Mouse (Mus musculus): ENCODE results near the gene Gm5134. TPM values are rescaled to one million over a fixed set of nuclear protein-coding genes. Genes with fewer than 3 reads are reported as not detected.

Gene Gm5134
- total and polyA plus RNA-seq, 3 experiments = 0.40 to 1.6 (median 1.0) TPM

DNA sequence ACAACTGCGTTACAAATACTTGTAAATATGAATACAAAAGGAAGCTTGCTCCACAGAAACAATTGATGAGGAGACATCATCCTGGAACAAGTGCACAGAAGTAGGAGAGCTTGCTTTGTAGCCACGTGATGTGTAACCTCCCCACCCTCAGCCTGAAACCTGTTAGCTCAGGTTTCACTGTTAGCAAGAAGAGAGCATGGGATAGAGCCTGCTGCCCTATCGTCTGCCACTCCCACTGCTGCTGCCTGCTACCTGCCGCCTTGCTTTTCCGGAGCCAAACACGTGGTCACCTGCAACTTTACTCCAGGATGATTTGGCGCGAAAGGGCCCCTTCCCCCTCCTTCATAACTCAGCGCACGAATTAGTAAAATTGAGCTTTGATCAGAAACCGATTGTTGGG is 97.5 kb downstream of the Gm5134 start:
- H3K9ac ChIP-seq (ENCODE audit: insufficient read depth, low read depth) = no peak overlapping the region
- dilution Hi-C loops (cut with MboI; ENCODE audit: extremely low pct_ligation_motif_present, extremely low pct_unique_long_range_greater_than_20kb, low sequenced_read_pairs) (no loop called here), in situ Hi-C loops (cut with MboI; ENCODE audit: low pct_ligation_motif_present, low pct_unique_long_range_greater_than_20kb, low sequenced_read_pairs) (no loop called here)
- H3K4me1 ChIP-seq (ENCODE audit: control insufficient read depth in 1 of 2, insufficient read depth in 2 of 2) = no peaks in the 10 kb centered on the region
- no peak overlapping the region for H3K4me3 ChIP-seq (replicated peaks in 1 of 3; ENCODE audit: low read depth in 2 of 3, low read length in 2 of 3, poor library complexity in 1 of 3)
- H3K36me3 ChIP-seq (replicated peaks in 1 of 2; ENCODE audit: control insufficient read depth in 1 of 2, insufficient read depth in 1 of 2, low read length in 1 of 2) = no peaks in the 10 kb centered on the region
- H3K9me3 ChIP-seq (replicated peaks; ENCODE audit: low read length) = no peaks in the 10 kb centered on the region
- DNase-seq (ENCODE audit: extremely low read depth) = no peak
- no peak overlapping the region for H3K4me2 ChIP-seq (ENCODE audit: insufficient read depth, low read depth, poor library complexity, severe bottlenecking)
- no peak overlapping the region for H3K27ac ChIP-seq (ENCODE audit: insufficient read depth, low read depth)
- no peak for TF ChIP-seq HCFC1 (IDR thresholded peaks at IDR 0.05; ENCODE audit: low read depth, low read length)
- no peak for TF ChIP-seq NRF1 (IDR thresholded peaks at IDR 0.05; ENCODE audit: low read depth, low read length)
- TF ChIP-seq KAT2A (IDR thresholded peaks at IDR 0.05; ENCODE audit: insufficient replicate concordance, low read length) = no peak
- TF ChIP-seq ZKSCAN1 (IDR thresholded peaks at IDR 0.05; ENCODE audit: borderline replicate concordance, low read depth, low read length) = no peak
- TF ChIP-seq NELFE (IDR thresholded peaks at IDR 0.05; ENCODE audit: low read depth, low read length) = no peak
- no peak for TF ChIP-seq POLR2AphosphoS2 (IDR thresholded peaks at IDR 0.05; ENCODE audit: low read depth, low read length)
- no peaks in the 10 kb centered on the region for H3K27me3 ChIP-seq (replicated peaks)
- H3K79me2 ChIP-seq (replicated peaks; ENCODE audit: control insufficient read depth, extremely low read depth, insufficient read depth, poor library complexity, severe bottlenecking) = no peaks in the 10 kb centered on the region

Other genes starting within 250 kb of the Gm5134 start
- gene Cabin1, start 190.2 kb upstream of the Gm5134 start, total RNA-seq (2012; rRNA removed) = 29.0 and 35.8 TPM in 2 replicates
- 11.8 and 12.0 TPM in 2 replicates for gene Cabin1, start 190.2 kb upstream of the Gm5134 start, total RNA-seq (2014; rRNA removed)
- 38.9 and 46.0 TPM in 2 replicates for gene Cabin1, start 190.2 kb upstream of the Gm5134 start, polyA plus RNA-seq (2012; ENCODE audit: insufficient read length, low read depth)
- gene Ddt, start 181.1 kb upstream of the Gm5134 start, total RNA-seq (2012; rRNA removed) = 229 and 390 TPM in 2 replicates
- 766 and 869 TPM in 2 replicates for gene Ddt, start 181.1 kb upstream of the Gm5134 start, total RNA-seq (2014; rRNA removed)
- gene Ddt, start 181.1 kb upstream of the Gm5134 start, polyA plus RNA-seq (2012; ENCODE audit: insufficient read length, low read depth) = 599 and 608 TPM in 2 replicates
- gene Gm20441, start 173.6 kb upstream of the Gm5134 start, total RNA-seq (2012; rRNA removed) = 0.42 and 0.68 TPM in 2 replicates
- gene Gm20441, start 173.6 kb upstream of the Gm5134 start, total RNA-seq (2014; rRNA removed) = 0.55 TPM in 1 of 2 replicates, not detected in the other
- not detected in 2 replicates for gene Gm20441, start 173.6 kb upstream of the Gm5134 start, polyA plus RNA-seq (2012; ENCODE audit: insufficient read length, low read depth)
- 72.3 and 117 TPM in 2 replicates for gene Gstt3, start 173.1 kb upstream of the Gm5134 start, total RNA-seq (2012; rRNA removed)
- 109 and 110 TPM in 2 replicates for gene Gstt3, start 173.1 kb upstream of the Gm5134 start, total RNA-seq (2014; rRNA removed)
- gene Gstt3, start 173.1 kb upstream of the Gm5134 start, polyA plus RNA-seq (2012; ENCODE audit: insufficient read length, low read depth) = 144 and 163 TPM in 2 replicates
- 50.9 and 58.1 TPM in 2 replicates for gene Gstt1, start 155.9 kb upstream of the Gm5134 start, total RNA-seq (2012; rRNA removed)
- 2.4 and 2.9 TPM in 2 replicates for gene Gstt1, start 155.9 kb upstream of the Gm5134 start, total RNA-seq (2014; rRNA removed)
- 4.5 and 6.2 TPM in 2 replicates for gene Gstt1, start 155.9 kb upstream of the Gm5134 start, polyA plus RNA-seq (2012; ENCODE audit: insufficient read length, low read depth)
- gene Gstt4, start 132.0 kb upstream of the Gm5134 start, total RNA-seq (2012; rRNA removed) = 0.17 and 0.21 TPM in 2 replicates
- 0.42 and 0.45 TPM in 2 replicates for gene Gstt4, start 132.0 kb upstream of the Gm5134 start, total RNA-seq (2014; rRNA removed)
- gene Gstt4, start 132.0 kb upstream of the Gm5134 start, polyA plus RNA-seq (2012; ENCODE audit: insufficient read length, low read depth) = 0.80 and 0.94 TPM in 2 replicates
- gene Gstt2, start 117.1 kb upstream of the Gm5134 start, total RNA-seq (2012; rRNA removed) = 126 and 201 TPM in 2 replicates
- gene Gstt2, start 117.1 kb upstream of the Gm5134 start, total RNA-seq (2014; rRNA removed) = 192 and 197 TPM in 2 replicates
- 253 and 304 TPM in 2 replicates for gene Gstt2, start 117.1 kb upstream of the Gm5134 start, polyA plus RNA-seq (2012; ENCODE audit: insufficient read length, low read depth)
- gene Mif, start 94.3 kb upstream of the Gm5134 start, total RNA-seq (2012; rRNA removed) = 1,561 and 2,151 TPM in 2 replicates
- gene Mif, start 94.3 kb upstream of the Gm5134 start, total RNA-seq (2014; rRNA removed) = 1,037 and 1,217 TPM in 2 replicates
- gene Mif, start 94.3 kb upstream of the Gm5134 start, polyA plus RNA-seq (2012; ENCODE audit: insufficient read length, low read depth) = 1,853 and 2,072 TPM in 2 replicates
- 13.1 and 20.4 TPM in 2 replicates for gene Derl3, start 61.1 kb upstream of the Gm5134 start, total RNA-seq (2012; rRNA removed)
- 33.9 and 36.6 TPM in 2 replicates for gene Derl3, start 61.1 kb upstream of the Gm5134 start, total RNA-seq (2014; rRNA removed)
- 28.9 and 36.2 TPM in 2 replicates for gene Derl3, start 61.1 kb upstream of the Gm5134 start, polyA plus RNA-seq (2012; ENCODE audit: insufficient read length, low read depth)
- 94.9 and 101 TPM in 2 replicates for gene Smarcb1, start 32.9 kb upstream of the Gm5134 start, total RNA-seq (2012; rRNA removed)
- 76.2 and 82.3 TPM in 2 replicates for gene Smarcb1, start 32.9 kb upstream of the Gm5134 start, total RNA-seq (2014; rRNA removed)
- gene Smarcb1, start 32.9 kb upstream of the Gm5134 start, polyA plus RNA-seq (2012; ENCODE audit: insufficient read length, low read depth) = 95.6 and 96.0 TPM in 2 replicates
- gene Chchd10, start 21.4 kb upstream of the Gm5134 start, total RNA-seq (2012; rRNA removed) = 243 and 254 TPM in 2 replicates
- gene Chchd10, start 21.4 kb upstream of the Gm5134 start, total RNA-seq (2014; rRNA removed) = 119 and 147 TPM in 2 replicates
- gene Chchd10, start 21.4 kb upstream of the Gm5134 start, polyA plus RNA-seq (2012; ENCODE audit: insufficient read length, low read depth) = 412 and 540 TPM in 2 replicates
- gene Mmp11, start 18.0 kb upstream of the Gm5134 start, total RNA-seq (2012; rRNA removed) = 0.76 and 1.1 TPM in 2 replicates
- gene Mmp11, start 18.0 kb upstream of the Gm5134 start, total RNA-seq (2014; rRNA removed) = not detected in 2 replicates
- gene Mmp11, start 18.0 kb upstream of the Gm5134 start, polyA plus RNA-seq (2012; ENCODE audit: insufficient read length, low read depth) = 0.56 and 0.99 TPM in 2 replicates
- gene Gm867, start 13.8 kb upstream of the Gm5134 start, total RNA-seq (2012; rRNA removed) = 0.21 and 0.42 TPM in 2 replicates
- not detected in 2 replicates for gene Gm867, start 13.8 kb upstream of the Gm5134 start, total RNA-seq (2014; rRNA removed)
- 2.6 and 3.5 TPM in 2 replicates for gene Gm867, start 13.8 kb upstream of the Gm5134 start, polyA plus RNA-seq (2012; ENCODE audit: insufficient read length, low read depth)
- gene Vpreb3, start 11.5 kb upstream of the Gm5134 start, total RNA-seq (2012; rRNA removed) = 35.6 and 51.5 TPM in 2 replicates
- gene Vpreb3, start 11.5 kb upstream of the Gm5134 start, total RNA-seq (2014; rRNA removed) = 66.3 and 90.1 TPM in 2 replicates
- gene Vpreb3, start 11.5 kb upstream of the Gm5134 start, polyA plus RNA-seq (2012; ENCODE audit: insufficient read length, low read depth) = 104 and 135 TPM in 2 replicates
- gene Zfp280b, start 78.1 kb downstream of the Gm5134 start, total RNA-seq (2012; rRNA removed) = 24.4 and 26.6 TPM in 2 replicates
- 15.2 and 19.0 TPM in 2 replicates for gene Zfp280b, start 78.1 kb downstream of the Gm5134 start, total RNA-seq (2014; rRNA removed)
- gene Zfp280b, start 78.1 kb downstream of the Gm5134 start, polyA plus RNA-seq (2012; ENCODE audit: insufficient read length, low read depth) = 30.4 and 36.6 TPM in 2 replicates
- 0.04 TPM in 1 of 2 replicates, not detected in the other for gene Slc5a4b, start 156.4 kb downstream of the Gm5134 start, total RNA-seq (2012; rRNA removed)
- not detected in 2 replicates for gene Slc5a4b, start 156.4 kb downstream of the Gm5134 start, total RNA-seq (2014; rRNA removed)
- gene Slc5a4b, start 156.4 kb downstream of the Gm5134 start, polyA plus RNA-seq (2012; ENCODE audit: insufficient read length, low read depth) = not detected in 2 replicates
- gene Slc5a4a, start 192.9 kb downstream of the Gm5134 start, total RNA-seq (2012; rRNA removed) = 0.04 TPM in 1 of 2 replicates, not detected in the other
- gene Slc5a4a, start 192.9 kb downstream of the Gm5134 start, total RNA-seq (2014; rRNA removed) = not detected in 2 replicates
- not detected in 2 replicates for gene Slc5a4a, start 192.9 kb downstream of the Gm5134 start, polyA plus RNA-seq (2012; ENCODE audit: insufficient read length, low read depth)

Measured in CH12.LX (cell line).